Mouse (Mus musculus) frontal cortex, adult 2 months (tissue): ENCODE data around the gene Wdr44. TPM values are rescaled to one million over a fixed set of nuclear protein-coding genes. Genes with fewer than 3 reads are reported as not detected.
"Not testable (repeated sequence)": the region's sequence is repeated elsewhere in the genome, so short reads cannot be mapped to it uniquely, and the experiment has no call there.

Experiments used
- DNase-seq, 2 experiments: peaks; one replicate each; pipeline ENCODE4 v3.0.0; 2022; ENCODE audit warnings: low spot score in 1 of 2; ENCODE audit errors: extremely low spot score in 1 of 2
- polyA plus RNA-seq: library from polyadenylated mRNA; depleted of rRNA; stranded (reverse); fragments of >200 nt; gene quantifications from 2 replicates; pipeline ENCODE4 v1.2.3, GENCODE M21; 2012; rRNA removed

Wdr44 gene
- polyA plus RNA-seq, 1 experiment: 10.1 TPM

- DNase-seq: no peak
Measured at GRCm38 (mm10) chrX:23823398-23824023, 130.7 kb downstream of the Wdr44 start.

- not testable (repeated sequence) for DNase-seq
Measured at GRCm38 (mm10) chrX:23833784-23834183, 140.9 kb downstream of the Wdr44 start.

GRCm38 (mm10) chrX:23840921-23841320 is 148.1 kb downstream of the Wdr44 start:
- DNase-seq: no peak

Other genes starting within 250 kb of the Wdr44 start
- gene Gm4907, start 189.5 kb downstream of the Wdr44 start, polyA plus RNA-seq: not detected in 2 replicates